Mouse (Mus musculus): ENCODE data around the gene Rps3a1. TPM values are rescaled to one million over a fixed set of nuclear protein-coding genes. Genes with fewer than 3 reads are reported as not detected.

Gene Rps3a1
- polyA plus RNA-seq, 1 experiment from 2014 or later = 1,154 TPM

GRCm38 (mm10) chr3:86136936-86137574 is 5.4 kb downstream of the Rps3a1 start:
- H3K4me1 ChIP-seq = peaks cover 16% of the 10 kb centered on the region
- peaks cover 77% of the 10 kb centered on the region for H3K36me3 ChIP-seq (replicated peaks)
- no peak overlapping the region for H3K27ac ChIP-seq
- no peak for DNase-seq (ENCODE audit: extremely low spot score, low spot score)
- no peaks in the 10 kb centered on the region for H3K9me3 ChIP-seq
- H3K4me3 ChIP-seq = no peak overlapping the region
- WGBS = 91% methylated on average over 6 of the region's 6 CpGs
- H3K27me3 ChIP-seq (ENCODE audit: poor library complexity, severe bottlenecking) = no peaks in the 10 kb centered on the region

GRCm38 (mm10) chr3:86135886-86136563 is 6.5 kb downstream of the Rps3a1 start:
- Histone ChIP-seq H3K9me3 (no peaks in the 10 kb centered on the region), H3K36me3 (replicated peaks) (peaks cover 72% of the 10 kb centered on the region), H3K27ac (no peak overlapping the region), H3K4me1 (peaks cover 11% of the 10 kb centered on the region), H3K27me3 (ENCODE audit: poor library complexity, severe bottlenecking) (no peaks in the 10 kb centered on the region), H3K4me3 (no peak overlapping the region)
- DNase-seq (ENCODE audit: extremely low spot score, low spot score) = no peak
- 86% methylated on average over 6 of the region's 6 CpGs for WGBS

DNA sequence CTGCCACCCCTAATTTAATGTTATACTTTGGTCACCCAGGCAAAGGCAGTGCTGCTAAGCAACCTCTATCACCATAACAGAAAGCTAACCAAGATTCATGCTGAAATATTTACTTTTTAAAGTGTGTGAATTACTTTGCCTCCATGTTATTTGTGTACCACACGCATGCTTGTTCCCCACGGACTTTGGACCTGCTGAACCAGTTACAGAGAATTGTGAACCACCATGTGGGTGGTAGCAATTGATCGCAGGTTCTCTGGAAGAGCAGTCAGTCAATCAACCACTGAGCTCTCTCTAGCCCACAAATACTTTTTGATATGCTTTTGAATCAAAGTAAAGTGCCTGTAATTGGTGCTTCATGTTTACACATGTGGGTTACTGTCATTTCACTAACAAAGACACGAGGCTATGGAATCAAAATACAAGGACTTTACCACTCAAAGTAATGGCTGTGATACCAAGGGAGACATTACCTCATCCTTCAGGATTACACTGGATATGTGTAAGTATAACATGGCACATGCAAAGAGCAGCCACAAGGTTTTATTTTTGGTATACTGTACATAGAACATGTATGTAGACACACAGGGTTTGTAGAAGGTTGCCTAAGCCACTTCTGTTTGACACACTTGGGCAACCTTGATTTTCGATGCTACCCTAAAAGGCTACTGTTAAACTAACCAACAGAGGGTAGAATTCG is 7.4 kb downstream of the Rps3a1 start:
- DNase-seq (ENCODE audit: extremely low spot score, low spot score) = no peak
- peaks cover 63% of the 10 kb centered on the region for H3K36me3 ChIP-seq (replicated peaks)
- WGBS = 91% methylated on average over 6 of the region's 6 CpGs

GRCm38 (mm10) chr3:86129757-86130156 is 12.7 kb downstream of the Rps3a1 start:
- Histone ChIP-seq H3K4me1 (0 out of 2 replicates have a peak, but pooled peaks cover 4% of the 10 kb centered on the region), H3K4me3 (no peak overlapping the region), H3K9me3 (no peaks in the 10 kb centered on the region), H3K27me3 (ENCODE audit: poor library complexity, severe bottlenecking) (no peaks in the 10 kb centered on the region), H3K36me3 (replicated peaks) (peaks cover 9% of the 10 kb centered on the region), H3K27ac (no peak overlapping the region)
- WGBS = 20% methylated on average over 6 of the region's 6 CpGs
- DNase-seq (ENCODE audit: extremely low spot score, low spot score) = peak; percentile 49

More for the DNA sequence above, 7.4 kb downstream of the Rps3a1 start:
- Histone ChIP-seq H3K27ac (no peak overlapping the region), H3K4me3 (no peak overlapping the region), H3K9me3 (no peaks in the 10 kb centered on the region), H3K4me1 (0 out of 2 replicates have a peak, but pooled peaks cover 2% of the 10 kb centered on the region), H3K27me3 (ENCODE audit: poor library complexity, severe bottlenecking) (no peaks in the 10 kb centered on the region)

DNA sequence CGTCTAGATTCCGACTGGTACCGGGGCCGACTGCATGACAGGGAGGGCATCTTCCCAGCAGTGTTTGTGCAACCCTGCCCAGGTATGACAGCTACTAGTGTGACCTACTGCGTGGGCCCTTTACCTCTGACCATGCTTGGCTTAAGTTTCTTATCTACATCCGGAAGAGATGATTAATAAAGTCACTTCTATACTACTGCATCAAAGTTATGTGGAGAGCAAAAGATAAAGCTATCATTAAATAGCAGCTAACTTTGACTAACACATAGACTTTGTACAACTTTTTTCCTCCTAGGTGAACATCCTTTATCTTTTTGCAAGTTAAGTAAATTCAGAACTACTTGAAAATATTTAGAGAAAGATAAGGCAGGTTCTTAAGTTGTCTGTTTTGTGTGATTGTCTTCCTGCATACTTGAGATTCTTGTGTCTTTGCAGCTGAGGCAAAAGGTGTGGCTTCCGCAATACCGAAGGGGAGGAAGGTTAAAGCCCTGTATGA is 19.2 kb downstream of the Rps3a1 start:
- Histone ChIP-seq H3K4me1 (0 out of 2 replicates have a peak, but pooled peaks cover 8% of the 10 kb centered on the region), H3K4me3 (no peak overlapping the region), H3K9me3 (no peaks in the 10 kb centered on the region), H3K27ac (no peak overlapping the region), H3K27me3 (ENCODE audit: poor library complexity, severe bottlenecking) (no peaks in the 10 kb centered on the region), H3K36me3 (replicated peaks) (peaks cover 15% of the 10 kb centered on the region)
- no peak for DNase-seq (ENCODE audit: extremely low spot score, low spot score)
- WGBS = 89% methylated on average over 8 of the region's 8 CpGs

DNA sequence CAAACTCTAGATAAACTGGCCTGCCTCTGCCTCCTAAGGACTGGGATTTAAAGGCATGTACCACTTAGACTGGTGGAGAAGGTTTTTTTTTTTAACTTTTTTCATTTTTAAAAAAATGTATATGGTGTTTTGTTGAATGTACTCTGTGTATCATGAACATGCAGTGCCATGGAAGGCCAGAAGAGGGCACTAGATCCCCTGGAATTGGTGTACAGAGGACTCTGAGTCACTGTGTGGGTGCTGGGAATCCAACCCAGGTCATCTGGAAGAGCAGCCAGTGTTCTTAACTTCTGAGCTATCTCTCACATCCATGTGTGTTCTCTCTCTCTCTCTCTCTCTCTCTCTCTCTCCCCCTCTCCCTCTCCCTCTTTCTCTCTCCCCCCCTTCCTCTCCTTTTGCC is 20.3 kb downstream of the Rps3a1 start:
- Histone ChIP-seq H3K36me3 (replicated peaks) (peaks cover 15% of the 10 kb centered on the region), H3K4me3 (no peak overlapping the region), H3K27ac (no peak overlapping the region), H3K9me3 (no peaks in the 10 kb centered on the region), H3K4me1 (0 out of 2 replicates have a peak, but pooled peaks cover 7% of the 10 kb centered on the region), H3K27me3 (ENCODE audit: poor library complexity, severe bottlenecking) (no peaks in the 10 kb centered on the region)
- DNase-seq (ENCODE audit: extremely low spot score, low spot score) = no peak

- no peak overlapping the region for H3K4me3 ChIP-seq
- DNase-seq (ENCODE audit: extremely low spot score, low spot score) = no peak
- H3K4me1 ChIP-seq = 0 out of 2 replicates have a peak, but pooled peaks cover 4% of the 10 kb centered on the region
- H3K36me3 ChIP-seq (replicated peaks) = peaks cover 28% of the 10 kb centered on the region
- no peaks in the 10 kb centered on the region for H3K27me3 ChIP-seq (ENCODE audit: poor library complexity, severe bottlenecking)
- no peak overlapping the region for H3K27ac ChIP-seq
- H3K9me3 ChIP-seq = peaks cover 9% of the 10 kb centered on the region; the same call in 1 of the 2 replicates
- WGBS = 85% methylated on average over 16 of the region's 16 CpGs
Measured at GRCm38 (mm10) chr3:86119237-86119932, 23.1 kb downstream of the Rps3a1 start.

GRCm38 (mm10) chr3:86116951-86117350 is 25.6 kb downstream of the Rps3a1 start:
- Histone ChIP-seq H3K36me3 (replicated peaks) (peaks cover 18% of the 10 kb centered on the region), H3K4me3 (no peak overlapping the region), H3K4me1 (peaks cover 7% of the 10 kb centered on the region; the same call in 1 of the 2 replicates), H3K27me3 (ENCODE audit: poor library complexity, severe bottlenecking) (no peaks in the 10 kb centered on the region), H3K9me3 (peaks cover 9% of the 10 kb centered on the region; the same call in 1 of the 2 replicates), H3K27ac (no peak overlapping the region)
- DNase-seq (ENCODE audit: extremely low spot score, low spot score) = no peak
- 87% methylated on average over 4 of the region's 4 CpGs for WGBS

- Histone ChIP-seq H3K9me3 (peaks cover 9% of the 10 kb centered on the region; the same call in 1 of the 2 replicates), H3K4me3 (no peak overlapping the region), H3K27ac (no peak overlapping the region), H3K27me3 (ENCODE audit: poor library complexity, severe bottlenecking) (no peaks in the 10 kb centered on the region), H3K4me1 (peaks cover 14% of the 10 kb centered on the region), H3K36me3 (replicated peaks) (peaks cover 14% of the 10 kb centered on the region)
- no peak for DNase-seq (ENCODE audit: extremely low spot score, low spot score)
- WGBS = 85% methylated on average over 12 of the region's 12 CpGs
Measured at GRCm38 (mm10) chr3:86114659-86115338, 27.7 kb downstream of the Rps3a1 start.

DNA sequence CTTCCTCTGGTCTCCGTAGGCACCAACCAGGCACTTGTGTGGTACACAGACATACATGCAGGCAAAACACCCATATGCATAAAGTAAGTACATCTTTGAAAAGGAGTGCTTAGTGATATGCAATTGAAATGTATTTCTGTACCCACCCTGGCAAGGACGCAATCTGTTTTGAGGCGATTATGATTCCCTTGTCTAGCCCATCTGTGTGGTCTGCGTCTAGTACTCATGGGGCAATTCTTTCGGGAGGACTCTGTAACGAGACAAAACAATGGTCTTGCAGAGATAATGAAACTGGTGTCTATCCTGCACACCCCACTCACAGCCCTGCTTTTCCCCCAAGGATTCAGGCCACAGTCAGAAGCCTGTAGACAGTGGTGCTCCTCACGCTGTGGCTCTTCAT is 29.7 kb downstream of the Rps3a1 start:
- peaks cover 9% of the 10 kb centered on the region; the same call in 1 of the 2 replicates for H3K9me3 ChIP-seq
- DNase-seq (ENCODE audit: extremely low spot score, low spot score) = no peak
- H3K36me3 ChIP-seq (replicated peaks) = peaks cover 14% of the 10 kb centered on the region
- WGBS = 85% methylated on average over 7 of the region's 7 CpGs
- H3K4me1 ChIP-seq = peaks cover 14% of the 10 kb centered on the region
- no peak overlapping the region for H3K4me3 ChIP-seq
- H3K27ac ChIP-seq = no peak overlapping the region
- H3K27me3 ChIP-seq (ENCODE audit: poor library complexity, severe bottlenecking) = no peaks in the 10 kb centered on the region

DNA sequence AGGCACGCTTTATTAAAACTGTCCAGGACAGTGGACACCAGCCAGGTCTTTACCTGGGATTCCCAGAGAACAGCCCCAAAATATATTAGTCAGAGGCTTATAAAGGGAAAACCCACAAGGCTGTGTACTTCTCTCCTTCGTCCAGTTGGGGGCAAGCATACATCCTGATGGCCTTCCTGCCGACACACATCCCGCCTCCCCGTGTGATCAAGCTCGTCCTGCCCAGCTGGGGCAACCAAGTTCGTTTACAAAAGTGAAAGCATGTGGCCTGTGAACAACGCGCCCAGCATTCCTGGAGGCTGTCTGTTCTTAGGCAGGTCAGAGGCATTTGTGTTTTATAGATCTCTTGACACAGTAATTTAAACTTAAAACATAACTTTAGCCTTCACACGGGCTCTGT is 32.4 kb downstream of the Rps3a1 start:
- Histone ChIP-seq H3K27ac (no peak overlapping the region), H3K27me3 (ENCODE audit: poor library complexity, severe bottlenecking) (no peaks in the 10 kb centered on the region), H3K4me1 (peaks cover 22% of the 10 kb centered on the region), H3K9me3 (no peaks in the 10 kb centered on the region), H3K4me3 (no peak overlapping the region), H3K36me3 (replicated peaks) (peaks cover under 1% of the 10 kb centered on the region; the same call in 1 of the 2 replicates)
- WGBS = 32% methylated on average over 10 of the region's 10 CpGs
- peak; percentile 33 for DNase-seq (ENCODE audit: extremely low spot score, low spot score)

DNA sequence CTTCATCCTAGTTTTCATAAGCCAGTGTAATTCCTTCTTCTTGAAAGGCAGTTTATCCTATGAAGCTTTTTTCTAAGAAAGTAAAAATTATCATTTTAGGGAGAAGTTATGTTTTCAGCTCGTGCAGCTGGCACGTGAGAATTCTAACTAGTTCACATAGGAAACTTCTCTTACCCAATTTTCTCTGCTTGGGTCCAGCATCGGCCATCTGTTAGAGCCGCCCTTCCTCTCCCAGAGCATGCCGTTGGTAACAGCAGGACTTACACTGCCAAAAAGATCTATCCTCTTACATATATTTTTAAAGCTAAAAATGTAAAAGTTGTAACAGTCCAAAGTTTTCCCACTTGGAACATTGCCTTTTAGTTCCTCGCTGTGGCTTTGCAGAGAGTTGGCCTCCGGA is 33.4 kb downstream of the Rps3a1 start:
- Histone ChIP-seq H3K4me3 (no peak overlapping the region), H3K27ac (no peak overlapping the region; the same call in 1 of the 2 replicates), H3K27me3 (ENCODE audit: poor library complexity, severe bottlenecking) (no peaks in the 10 kb centered on the region), H3K36me3 (replicated peaks) (no peaks in the 10 kb centered on the region; the same call in 1 of the 2 replicates), H3K4me1 (peaks cover 22% of the 10 kb centered on the region), H3K9me3 (no peaks in the 10 kb centered on the region)
- 92% methylated on average over 7 of the region's 7 CpGs for WGBS
- no peak for DNase-seq (ENCODE audit: extremely low spot score, low spot score)
